Mouse (Mus musculus) heart, postnatal 0 days (tissue): ENCODE results near the gene Pidd1. TPM values are rescaled to one million over a fixed set of nuclear protein-coding genes. Genes with fewer than 3 reads are reported as not detected.
A peak's percentile ranks its signal among the peaks of the same experiment; 100 is the strongest.

Experiments
- ATAC-seq: fragments of 200-750 bp; cut with Nextera tagmentation; 2 replicates; pipeline ENCODE4 v1.8.0; 2017; ENCODE audit warnings: low read depth, moderate number of reproducible peaks, moderate library complexity; ENCODE audit not compliant: insufficient read depth
- DNase-seq: peaks from one replicate; pipeline ENCODE4 v3.0.0-alpha.2; 2016; ENCODE audit warnings: low spot score
- H3K27ac ChIP-seq: fragments of 300-500 bp; sonication (generic); 2 replicates; pipeline ENCODE4 v1.5.1; 2014; ENCODE audit warnings: low read depth, mild to moderate bottlenecking
- H3K27me3 ChIP-seq: fragments of 300-500 bp; sonication (generic); 2 replicates; pipeline ENCODE4 v1.6.1; 2014; ENCODE audit warnings: low read length, mixed read lengths; ENCODE audit not compliant: control insufficient read depth, insufficient read depth
- H3K36me3 ChIP-seq: fragments of 300-500 bp; sonication (generic); replicated peaks from 2 replicates; pipeline ENCODE4 v1.6.1; 2014; ENCODE audit warnings: low read length, mixed read lengths; ENCODE audit not compliant: control insufficient read depth, insufficient read depth
- H3K4me1 ChIP-seq: fragments of 300-500 bp; sonication (generic); 2 replicates; pipeline ENCODE4 v1.6.1; 2014; ENCODE audit warnings: antibody characterized with exemption; ENCODE audit not compliant: control insufficient read depth, insufficient read depth
- H3K4me2 ChIP-seq: fragments of 300-500 bp; sonication (generic); 2 replicates; pipeline ENCODE4 v1.6.1; 2014; ENCODE audit warnings: low read depth, mild to moderate bottlenecking, low read length, moderate library complexity
- H3K4me3 ChIP-seq: fragments of 300-500 bp; sonication (generic); 2 replicates; pipeline ENCODE4 v1.5.1; 2014; ENCODE audit warnings: low read depth, low read length
- H3K9ac ChIP-seq: fragments of 300-500 bp; sonication (generic); replicated peaks from 2 replicates; pipeline ENCODE4 v1.6.1; 2014; ENCODE audit warnings: low read depth, low read length, mixed read lengths
- H3K9me3 ChIP-seq: fragments of 300-500 bp; sonication (generic); replicated peaks from 2 replicates; pipeline ENCODE4 v1.6.1; 2016; ENCODE audit warnings: low read length; ENCODE audit not compliant: control insufficient read depth
- CTCF ChIP-seq: IDR thresholded peaks from 2 replicates; pipeline ENCODE4 v1.5.1; 2016; ENCODE audit warnings: antibody characterized with exemption, control low read depth, low read depth
- EP300 ChIP-seq: IDR thresholded peaks from 2 replicates; pipeline ENCODE4 v1.6.1; 2016; ENCODE audit warnings: antibody characterized with exemption, low read depth
- WGBS: fragments of 180-500 bp; shearing (Covaris S2); extraction: QIAGEN DNeasy Blood & Tissue Kit; methylation state at CpG from one replicate; pipeline ENCODE4 v1.1.7; 2014; 5-methylcytosine and 5-hydroxymethylcytosine counted together
- polyA plus RNA-seq: library from polyadenylated mRNA; unstranded; fragments of >200 nt; fragmentation: Nextera tagmentation; extraction: Ambion mirVana; gene quantifications from 2 replicates; pipeline ENCODE4 v1.2.1, GENCODE M21; 2015
- total RNA-seq: library from RNA; depleted of rRNA; stranded (reverse); fragments of >200 nt; gene quantifications from 2 replicates; pipeline ENCODE4 v1.2.3, GENCODE M21; 2014; ENCODE audit warnings: low replicate concordance

Pidd1 gene
- total and polyA plus RNA-seq, 2 experiments from 2014 or later: 0.15 to 1.7 TPM

- no peak overlapping the region for H3K27ac ChIP-seq
- WGBS: 81% methylated on average over 12 of the region's 12 CpGs
- H3K4me2 ChIP-seq: no peak overlapping the region
- H3K4me3 ChIP-seq: no peak overlapping the region
- TF ChIP-seq EP300 (no peak), CTCF (no peak)
- H3K9me3 ChIP-seq: no peaks in the 10 kb centered on the region
- H3K36me3 ChIP-seq: peaks cover 20% of the 10 kb centered on the region
- DNase-seq (no peak), ATAC-seq (no peak)
- no peak overlapping the region for H3K9ac ChIP-seq
- peaks cover 5% of the 10 kb centered on the region; the same call in 1 of the 2 replicates for H3K4me1 ChIP-seq
- no peaks in the 10 kb centered on the region for H3K27me3 ChIP-seq
These were observed 16.7 kb downstream of the Pidd1 start for GRCm38 (mm10) chr7:141426948-141427730.

- Histone ChIP-seq H3K9ac (no peak overlapping the region), H3K27me3 (no peaks in the 10 kb centered on the region), H3K4me3 (no peak overlapping the region), H3K36me3 (no peaks in the 10 kb centered on the region), H3K4me1 (0 out of 2 replicates have a peak, but pooled peaks cover 2% of the 10 kb centered on the region), H3K9me3 (no peaks in the 10 kb centered on the region), H3K4me2 (no peak overlapping the region), H3K27ac (no peak overlapping the region)
- DNase-seq (no peak), ATAC-seq (no peak)
- 59% methylated on average over 4 of the region's 4 CpGs for WGBS
- no peak for TF ChIP-seq CTCF
- no peak for TF ChIP-seq EP300
These were observed 20.0 kb downstream of the Pidd1 start for GRCm38 (mm10) chr7:141423811-141424210.

- H3K9ac ChIP-seq: no peak overlapping the region
- ATAC-seq (no peak), DNase-seq (no peak)
- H3K4me2 ChIP-seq: no peak overlapping the region
- no peak overlapping the region for H3K27ac ChIP-seq
- H3K4me1 ChIP-seq: no peaks in the 10 kb centered on the region
- H3K4me3 ChIP-seq: no peak overlapping the region
- WGBS: 66% methylated on average over 9 of the region's 9 CpGs
- H3K9me3 ChIP-seq: no peaks in the 10 kb centered on the region
- no peaks in the 10 kb centered on the region for H3K27me3 ChIP-seq
- TF ChIP-seq EP300 (no peak), CTCF (no peak)
- H3K36me3 ChIP-seq: no peaks in the 10 kb centered on the region
These were observed 23.7 kb downstream of the Pidd1 start for GRCm38 (mm10) chr7:141420030-141420702.

GRCm38 (mm10) chr7:141418970-141419369 is 24.9 kb downstream of the Pidd1 start:
- no peak overlapping the region for H3K4me2 ChIP-seq
- H3K27ac ChIP-seq: no peak overlapping the region
- no peak overlapping the region for H3K4me3 ChIP-seq
- ATAC-seq (no peak), DNase-seq (no peak)
- H3K36me3 ChIP-seq: no peaks in the 10 kb centered on the region
- WGBS: 54% methylated on average over 7 of the region's 7 CpGs
- TF ChIP-seq EP300 (no peak), CTCF (no peak)
- H3K9ac ChIP-seq: no peak overlapping the region
- no peaks in the 10 kb centered on the region for H3K9me3 ChIP-seq
- H3K27me3 ChIP-seq: no peaks in the 10 kb centered on the region
- peaks cover 6% of the 10 kb centered on the region for H3K4me1 ChIP-seq

- TF ChIP-seq EP300: no peak
- peak; percentile 32; the same call in 1 of the 2 replicates for TF ChIP-seq CTCF
- Histone ChIP-seq H3K27me3 (no peaks in the 10 kb centered on the region), H3K9me3 (no peaks in the 10 kb centered on the region), H3K4me1 (peaks cover 6% of the 10 kb centered on the region), H3K27ac (no peak overlapping the region), H3K36me3 (no peaks in the 10 kb centered on the region), H3K4me3 (no peak overlapping the region), H3K9ac (no peak overlapping the region), H3K4me2 (no peak overlapping the region)
- WGBS: 61% methylated on average over 8 of the region's 8 CpGs
- ATAC-seq: no peak
- DNase-seq: no peak
These were observed 25.8 kb downstream of the Pidd1 start for GRCm38 (mm10) chr7:141417731-141418681.
